19 mouse cellular contexts compared by ENCODE assay signal in the genomic region with DNA sequence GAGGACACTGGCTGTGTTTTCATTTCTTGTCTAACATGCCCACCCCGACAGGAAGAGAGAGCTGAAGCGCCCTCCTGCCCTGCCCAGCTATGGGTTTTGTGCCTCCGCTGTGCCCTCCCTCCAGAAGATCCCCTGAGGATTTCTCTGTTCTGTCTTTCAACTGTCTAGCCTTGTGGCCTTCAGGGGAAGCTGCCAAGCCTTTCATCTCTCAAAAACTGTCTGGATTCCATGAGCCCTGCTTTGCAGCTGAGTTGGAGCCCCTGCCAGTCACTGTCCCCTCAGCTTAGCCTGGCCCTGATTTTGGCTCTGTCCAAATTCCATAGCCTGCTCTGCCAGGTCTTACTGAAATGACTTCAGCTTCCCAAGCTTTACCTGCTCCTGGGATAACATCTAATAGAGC. TPM values are rescaled to one million over a fixed set of nuclear protein-coding genes. Genes with fewer than 3 reads are reported as not detected.
DNase-seq lines count a peak whose midpoint lies in the region; ATAC-seq and TF ChIP-seq lines count a peak whose summit lies in the region.
"Had no signal": no experiment of that assay in that cellular context is flagged by ENCODE, and none has a peak within 500 bp of the region (broad histone marks: within the 10 kb centered on the region; RNA-seq: fewer than 3 reads in every experiment).

No protein-coding gene starts in this region.

- H3K27ac ChIP-seq in liver, embryonic 12.5 days, result 0 out of 2 replicates have a peak overlapping the region, but pooled peaks have one; percentile 43
- no peak overlapping the region for H3K27ac ChIP-seq in liver, embryonic 11.5 days (ENCODE audit: low read depth, low read length)
- H3K27ac ChIP-seq: embryonic facial prominence, embryonic 10.5 days; forebrain, embryonic 13.5 days; hindbrain, embryonic 12.5 days had no signal

- no peaks in the 10 kb centered on the region for H3K27me3 ChIP-seq in liver, embryonic 12.5 days (replicated peaks)
- no peaks in the 10 kb centered on the region for H3K27me3 ChIP-seq in liver, embryonic 11.5 days (replicated peaks; ENCODE audit: control insufficient read depth, insufficient read depth, low read length)
- H3K27me3 ChIP-seq: forebrain, embryonic 13.5 days; heart, embryonic 12.5 days; hindbrain, embryonic 12.5 days had no signal

- ATAC-seq in liver, embryonic 12.5 days, result no peak
- ATAC-seq in liver, embryonic 11.5 days (replicated peaks; ENCODE audit: low FRiP score), result no peak
- ATAC-seq: CD4-positive, CD25-positive, alpha-beta regulatory T cell, adult 4 months; forebrain, embryonic 13.5 days; forebrain, postnatal 0 days; hindbrain, embryonic 16.5 days had no signal

- WGBS in liver, embryonic 12.5 days (ENCODE audit: insufficient replicate concordance), result 91% methylated on average over 3 of the region's 3 CpGs
- WGBS in liver, embryonic 11.5 days, result 78% methylated on average over 3 of the region's 3 CpGs
- 65% methylated on average over 3 of the region's 3 CpGs for WGBS in lung, adult 2 months

- TF ChIP-seq POLR2A in lung, adult 2 months (IDR thresholded peaks at IDR 0.05; ENCODE audit: borderline replicate concordance, extremely low read depth, low read depth, low read length), result no peak

- no peak for TF ChIP-seq CTCF in lung, adult 2 months (IDR thresholded peaks at IDR 0.05; ENCODE audit: insufficient read depth, low read length)

- peaks cover 43% of the 10 kb centered on the region for H3K36me3 ChIP-seq in liver, embryonic 12.5 days
- H3K36me3 ChIP-seq in liver, embryonic 11.5 days (ENCODE audit: control insufficient read depth, insufficient read depth, low read length), result peaks cover 23% of the 10 kb centered on the region

- no peak overlapping the region for H3K4me2 ChIP-seq in liver, embryonic 12.5 days
- H3K4me2 ChIP-seq in liver, embryonic 11.5 days, result no peak overlapping the region
- H3K4me2 ChIP-seq: forebrain, embryonic 13.5 days; heart, embryonic 12.5 days; hindbrain, embryonic 12.5 days had no signal

- H3K9ac ChIP-seq in liver, embryonic 12.5 days, result no peak overlapping the region
- H3K9ac ChIP-seq in liver, embryonic 11.5 days (ENCODE audit: low read depth, low read length), result no peak overlapping the region
- H3K9ac ChIP-seq: forebrain, embryonic 13.5 days; forebrain, postnatal 0 days; heart, embryonic 12.5 days; hindbrain, embryonic 12.5 days had no signal

- peaks cover 12% of the 10 kb centered on the region for H3K4me1 ChIP-seq in liver, embryonic 12.5 days
- no peaks in the 10 kb centered on the region; the same call in 1 of the 2 replicates for H3K4me1 ChIP-seq in liver, embryonic 11.5 days (replicated peaks; ENCODE audit: control insufficient read depth, insufficient read depth, low read length)
- H3K4me1 ChIP-seq in lung, adult 2 months (ENCODE audit: control insufficient read depth, insufficient read depth, low read length), result no peaks in the 10 kb centered on the region
- H3K4me1 ChIP-seq: forebrain, embryonic 13.5 days; heart, embryonic 12.5 days; hindbrain, embryonic 12.5 days had no signal

- no peak for DNase-seq in liver, embryonic 11.5 days (ENCODE audit: low spot score)
- DNase-seq in adrenal gland, adult 8-10 months, result peak; percentile 68
- DNase-seq in adrenal gland, postnatal 14 days, result peak; percentile 78
- DNase-seq in kidney, postnatal 10 days, result no peak
- no peak for DNase-seq in lung, adult 2 months
- DNase-seq: cerebellum, adult 2 months; cerebellum, postnatal 10 days; forebrain, postnatal 0 days; gastrocnemius, postnatal 25 days; kidney, adult 11 months had no signal

- H3K9me3 ChIP-seq in liver, embryonic 12.5 days (replicated peaks), result no peaks in the 10 kb centered on the region
- no peaks in the 10 kb centered on the region for H3K9me3 ChIP-seq in liver, embryonic 11.5 days (ENCODE audit: control insufficient read depth, low read length)
- H3K9me3 ChIP-seq: embryonic facial prominence, embryonic 10.5 days; forebrain, embryonic 13.5 days; G1E; heart, embryonic 12.5 days; hindbrain, embryonic 12.5 days had no signal

- H3K4me3 ChIP-seq in liver, embryonic 12.5 days, result no peak overlapping the region
- no peak overlapping the region for H3K4me3 ChIP-seq in liver, embryonic 11.5 days (ENCODE audit: low read depth, low read length)
- H3K4me3 ChIP-seq in lung, adult 2 months (replicated peaks; ENCODE audit: extremely low read depth, low read depth, low read length), result no peak overlapping the region
- H3K4me3 ChIP-seq: embryonic facial prominence, embryonic 10.5 days; forebrain, embryonic 13.5 days; heart, embryonic 12.5 days; hindbrain, embryonic 12.5 days had no signal

RNA-seq across cellular contexts. Expression of a gene that starts 20.1 kb away (rescaled TPM):
- 0.31 and 0.42 TPM in 2 replicates for polyA plus RNA-seq in liver, embryonic 12.5 days (2016; fragmentation: Nextera tagmentation; extraction: Ambion mirVana)
- polyA plus RNA-seq in liver, embryonic 11.5 days (2014; fragmentation: Nextera tagmentation; extraction: Ambion mirVana), result 0.53 and 0.78 TPM in 2 replicates
- total RNA-seq in adrenal gland, adult 8-10 months (2022), result 10 to 100 TPM; 29.8 to 42.0 (median 36.0) TPM
- 14.7 and 16.5 TPM in 2 replicates for total RNA-seq in adrenal gland, postnatal 14 days (2021)
- polyA plus RNA-seq in lung, adult 2 months (2012; rRNA removed), result 3.8 and 7.2 TPM in 2 replicates
- total RNA-seq: granulocyte monocyte progenitor cell, adult 5-6 weeks had no signal
- polyA plus RNA-seq: G1E had no signal

Comparison
In these comparisons a context has a peak if more than half of its experiments do, and no peak if none do; other contexts are left out.
1. DNase-seq: peak in adrenal gland, adult 8-10 months (single experiment) and adrenal gland, postnatal 14 days (single experiment); none in liver, embryonic 11.5 days (single experiment), kidney, postnatal 10 days (single experiment) and lung, adult 2 months (single experiment).